Mouse (Mus musculus): ENCODE results near the gene Tcf23. TPM values are rescaled to one million over a fixed set of nuclear protein-coding genes. Genes with fewer than 3 reads are reported as not detected.
A peak's percentile ranks its signal among the peaks of the same experiment; 100 is the strongest.

The Tcf23 gene
- total RNA-seq, 4 experiments from 2014 or later, result 1.0 to 2.5 (median 1.4) TPM

DNA sequence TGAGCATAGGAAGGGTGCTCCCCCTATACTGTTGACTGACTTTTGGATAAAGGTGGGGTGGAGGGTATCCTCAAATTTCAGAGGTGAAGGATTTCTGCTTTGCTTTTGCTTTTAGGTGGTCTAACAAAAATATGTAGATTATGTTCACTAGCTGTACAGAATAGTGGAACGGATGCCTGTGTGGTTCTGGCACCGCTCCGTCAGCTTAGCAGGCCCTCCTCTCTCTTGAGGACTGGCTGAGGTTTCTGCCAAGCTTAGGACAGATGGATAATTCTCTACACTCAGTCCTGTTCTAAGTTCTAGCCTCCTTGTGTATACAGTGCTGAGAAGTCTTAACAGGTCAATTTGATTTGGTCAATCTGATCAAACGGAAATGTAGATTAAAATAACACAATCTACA is 18.0 kb upstream of the Tcf23 start:
- no peak for DNase-seq

DNA sequence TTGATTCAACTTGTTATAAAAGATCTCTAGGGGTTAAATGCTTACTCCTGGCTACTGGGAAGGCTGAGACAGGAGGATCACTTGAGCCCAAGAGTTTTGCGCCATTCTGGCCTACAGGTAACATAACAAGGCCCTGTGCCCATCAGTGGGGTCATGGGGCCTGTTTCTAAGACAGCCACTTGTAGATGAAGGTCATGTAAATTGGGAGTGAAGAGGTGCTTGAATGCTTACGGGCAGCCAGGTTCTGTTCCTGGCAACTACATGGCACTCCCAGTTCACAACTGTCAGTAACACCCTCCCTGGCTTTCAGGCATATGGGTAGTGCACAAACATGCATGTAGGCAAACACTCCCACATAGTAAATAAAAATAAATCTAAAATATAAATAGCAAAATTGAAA is 17.5 kb upstream of the Tcf23 start:
- no peak for DNase-seq

DNA sequence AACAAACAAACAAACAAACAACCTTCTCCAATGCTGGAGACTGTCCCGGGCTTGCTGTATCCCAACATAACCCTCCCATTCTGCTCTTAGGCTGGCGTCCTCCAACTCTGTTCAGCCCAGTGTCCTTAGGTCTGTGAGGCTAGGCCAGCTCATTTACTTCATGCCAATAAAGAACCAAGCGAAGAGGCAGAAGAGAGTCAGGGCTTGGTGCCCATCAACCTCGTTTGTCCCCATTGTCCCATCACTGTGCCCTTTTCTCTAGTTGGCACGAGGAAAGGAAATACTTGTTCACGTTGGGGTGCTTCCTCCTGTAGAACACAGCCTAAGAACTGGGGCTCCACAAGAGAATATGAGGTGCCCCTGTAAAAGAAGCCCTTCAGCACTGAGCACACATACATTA is 16.8 kb upstream of the Tcf23 start:
- no peak for DNase-seq

DNA sequence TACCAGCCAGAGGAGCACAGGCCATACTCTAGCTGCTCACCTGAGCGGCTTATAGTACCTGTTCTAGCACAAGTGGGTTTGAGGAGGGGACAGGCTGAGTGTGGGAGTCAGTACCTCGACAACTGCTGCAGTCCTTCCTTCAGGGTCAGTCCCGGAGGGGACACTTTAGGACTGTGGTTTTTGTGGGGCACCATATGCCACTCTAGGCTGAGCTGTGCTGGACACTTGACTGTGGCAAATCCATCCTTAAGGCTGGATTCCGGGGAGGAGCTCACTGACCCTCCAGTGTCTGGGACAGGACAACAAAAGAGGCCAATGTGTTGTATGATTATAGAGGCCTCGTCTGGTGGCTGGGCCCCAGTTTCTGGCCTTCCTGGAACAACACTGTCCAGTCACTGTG is 15.9 kb upstream of the Tcf23 start:
- no peak for DNase-seq

DNA sequence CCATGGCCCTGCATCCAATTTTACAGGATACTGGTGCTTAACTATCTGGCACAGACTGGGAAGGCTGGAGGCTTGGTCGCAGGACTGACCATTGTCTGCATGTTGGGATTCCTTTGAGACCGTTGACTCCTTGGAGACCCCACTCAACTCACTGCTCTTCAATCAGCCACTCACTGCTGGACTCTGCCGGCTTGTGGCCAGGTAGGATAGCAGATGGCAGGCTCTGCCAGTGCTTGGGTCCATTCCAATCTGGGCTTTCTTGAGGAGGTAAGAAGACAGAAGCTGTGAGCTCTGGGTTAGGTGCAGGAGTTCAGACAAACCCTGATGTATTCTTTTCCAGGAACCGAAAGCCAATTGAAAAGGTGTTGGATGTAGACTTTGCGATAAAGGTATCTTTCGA is 14.4 kb upstream of the Tcf23 start:
- no peak for DNase-seq

DNA sequence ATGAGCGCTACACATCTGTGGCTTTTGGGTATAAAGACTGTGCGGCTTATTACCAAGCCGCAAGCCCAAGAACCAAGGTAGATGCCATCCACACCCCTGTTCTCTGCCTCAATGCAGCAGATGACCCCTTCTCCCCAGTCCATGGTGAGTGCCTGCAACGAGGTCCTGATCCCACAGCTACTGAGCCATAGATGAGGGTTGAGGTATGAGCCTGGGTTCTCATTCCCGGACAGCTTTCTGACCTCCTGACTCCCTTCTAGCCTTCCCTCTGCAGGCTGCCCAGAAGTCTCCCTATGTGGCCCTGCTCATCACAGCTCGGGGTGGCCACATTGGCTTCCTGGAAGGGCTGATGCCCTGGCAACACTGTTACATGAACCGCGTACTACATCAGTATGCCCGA is 13.9 kb upstream of the Tcf23 start:
- DNase-seq, result no peak

- no peak for DNase-seq
Measured at GRCm38 (mm10) chr5:30955751-30956150, 12.7 kb upstream of the Tcf23 start.

GRCm38 (mm10) chr5:30957891-30958290 is 10.6 kb upstream of the Tcf23 start:
- DNase-seq, result no peak

GRCm38 (mm10) chr5:30959198-30959854 is 9.1 kb upstream of the Tcf23 start:
- no peak for DNase-seq

DNA sequence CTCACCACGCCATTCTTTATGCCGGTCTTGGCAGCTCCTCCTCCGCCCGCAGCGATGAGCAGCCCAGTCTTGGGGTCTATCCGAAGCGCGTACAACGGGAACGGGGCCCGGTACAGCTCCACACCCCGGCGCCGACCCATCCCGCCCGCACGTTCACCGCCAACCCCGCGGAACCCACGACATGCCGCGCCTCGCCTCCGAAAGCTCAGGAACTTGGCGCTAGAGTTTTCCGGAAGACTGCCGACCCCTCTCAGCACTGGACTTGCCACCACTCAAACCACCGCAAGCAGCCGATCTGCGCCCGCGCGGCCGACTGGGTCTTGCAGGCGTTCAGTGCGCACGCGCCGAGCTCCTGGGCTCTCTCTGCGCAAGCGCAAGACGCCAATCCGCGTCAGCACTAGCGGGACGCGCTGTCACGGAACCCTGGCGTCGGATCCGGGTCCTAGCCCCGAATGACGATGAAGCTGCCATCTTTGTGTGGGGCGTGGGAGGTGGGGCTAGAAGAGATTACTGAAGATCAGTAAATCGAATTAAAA is 8.4 kb upstream of the Tcf23 start, which contains the start of gene Preb:
TSS of gene Preb (minus strand) at position 396 of the 536 bp plus-strand sequence.
- DNase-seq, result peak; percentile 98

DNA sequence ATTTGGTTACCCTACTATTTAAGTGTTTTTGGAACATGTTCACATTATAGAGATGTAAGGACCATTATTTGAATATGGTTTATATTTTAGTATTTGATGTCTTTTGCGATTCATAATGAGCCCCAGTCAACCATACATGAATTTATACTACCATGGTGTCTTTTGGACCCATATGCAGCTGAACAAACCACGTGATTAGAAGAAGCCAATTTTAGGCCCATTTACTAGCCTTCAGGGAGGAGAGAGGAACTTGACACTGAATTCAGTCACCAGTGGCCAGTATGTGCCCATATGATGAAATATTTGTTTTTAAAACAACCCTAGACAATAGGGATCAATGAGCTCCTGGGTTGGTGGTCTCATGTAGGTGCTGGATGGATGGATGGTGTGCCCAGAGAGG is 7.6 kb upstream of the Tcf23 start:
- no peak for DNase-seq

DNA sequence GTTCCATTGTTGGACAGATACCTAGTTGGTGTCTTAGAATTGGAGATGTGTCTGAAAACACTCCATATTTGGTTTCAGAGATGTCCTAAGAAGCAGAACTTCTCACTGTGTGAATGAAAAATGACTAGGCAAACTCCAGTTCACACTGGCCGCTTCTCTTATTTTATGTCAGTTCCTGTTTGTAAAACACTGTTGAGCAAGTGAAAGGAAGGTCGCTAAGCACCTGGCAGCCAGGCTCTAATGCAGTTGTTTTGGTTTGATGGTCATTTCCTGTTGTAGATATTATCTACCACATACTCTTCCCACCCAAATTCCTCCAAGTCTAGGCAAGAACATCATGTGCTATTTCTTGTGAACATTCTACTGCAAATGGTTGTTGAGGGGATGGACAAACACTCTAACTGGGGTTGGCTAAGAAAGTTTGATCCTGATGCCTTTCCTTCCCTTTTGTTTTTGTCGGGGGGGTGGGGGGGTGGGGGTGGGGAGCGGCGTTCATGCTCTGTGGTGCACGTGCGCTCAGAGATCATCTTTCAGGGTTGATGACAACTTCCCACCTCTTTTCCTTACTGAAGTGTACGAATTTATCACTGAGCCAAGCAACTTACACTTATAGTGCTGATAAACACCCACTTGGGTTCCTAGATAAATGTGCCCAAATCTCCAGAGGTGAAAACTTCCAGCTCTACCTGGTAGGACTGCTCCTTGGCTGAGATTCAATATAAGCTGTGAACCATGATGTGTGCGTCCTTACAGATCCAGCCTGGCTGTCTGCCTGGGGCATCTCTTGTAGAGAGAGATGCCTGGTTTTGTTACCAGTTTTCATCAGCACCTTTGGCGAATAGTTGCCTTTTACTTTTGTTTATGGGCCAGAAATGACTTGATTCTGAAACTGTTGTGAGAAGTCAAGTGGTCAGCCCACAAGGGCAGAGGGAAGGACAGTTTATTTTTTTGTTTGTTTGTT is 6.6 kb upstream of the Tcf23 start:
- DNase-seq, result no peak

- DNase-seq, result no peak
Measured at GRCm38 (mm10) chr5:30963916-30964315, 4.5 kb upstream of the Tcf23 start.

DNA sequence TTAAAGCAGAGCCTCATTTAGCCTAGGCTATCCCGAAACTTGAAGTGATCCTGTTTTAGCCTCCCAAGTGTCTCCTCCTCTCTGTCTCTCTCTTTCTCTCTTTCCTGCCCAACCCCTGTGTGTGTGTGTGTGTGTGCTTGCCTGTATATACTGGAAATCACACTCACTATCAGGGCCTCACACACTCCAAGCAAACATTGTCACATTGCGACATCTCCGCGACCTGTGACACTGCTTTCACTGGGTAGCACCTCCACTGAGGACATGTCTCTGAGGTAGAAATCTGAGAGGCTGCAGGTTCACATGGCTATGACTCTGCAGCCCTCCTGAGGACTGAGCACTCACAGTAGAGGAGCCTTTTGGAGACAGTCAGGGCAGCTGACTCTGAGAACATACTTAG is 2.3 kb upstream of the Tcf23 start:
- DNase-seq, result no peak

DNA sequence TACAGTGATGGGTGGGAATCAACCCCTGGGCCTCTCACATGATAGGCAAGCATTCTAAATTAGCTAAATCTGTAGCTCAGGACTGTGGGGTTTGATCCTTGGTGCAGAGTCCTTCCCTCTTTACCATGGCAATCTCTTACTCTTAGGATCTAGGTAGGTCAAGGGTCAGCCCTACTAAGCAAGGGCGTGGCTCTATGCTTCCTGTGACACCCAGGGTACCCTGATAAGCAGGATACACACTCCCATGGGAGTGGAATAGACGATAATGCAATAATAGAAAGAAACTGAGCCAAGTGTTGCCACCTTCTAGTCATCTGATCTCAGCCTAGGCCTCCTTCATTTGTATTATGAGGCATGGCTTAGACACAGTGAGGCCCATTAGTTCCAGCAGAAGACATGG is 978 bp downstream of the Tcf23 start:
- no peak for DNase-seq

DNA sequence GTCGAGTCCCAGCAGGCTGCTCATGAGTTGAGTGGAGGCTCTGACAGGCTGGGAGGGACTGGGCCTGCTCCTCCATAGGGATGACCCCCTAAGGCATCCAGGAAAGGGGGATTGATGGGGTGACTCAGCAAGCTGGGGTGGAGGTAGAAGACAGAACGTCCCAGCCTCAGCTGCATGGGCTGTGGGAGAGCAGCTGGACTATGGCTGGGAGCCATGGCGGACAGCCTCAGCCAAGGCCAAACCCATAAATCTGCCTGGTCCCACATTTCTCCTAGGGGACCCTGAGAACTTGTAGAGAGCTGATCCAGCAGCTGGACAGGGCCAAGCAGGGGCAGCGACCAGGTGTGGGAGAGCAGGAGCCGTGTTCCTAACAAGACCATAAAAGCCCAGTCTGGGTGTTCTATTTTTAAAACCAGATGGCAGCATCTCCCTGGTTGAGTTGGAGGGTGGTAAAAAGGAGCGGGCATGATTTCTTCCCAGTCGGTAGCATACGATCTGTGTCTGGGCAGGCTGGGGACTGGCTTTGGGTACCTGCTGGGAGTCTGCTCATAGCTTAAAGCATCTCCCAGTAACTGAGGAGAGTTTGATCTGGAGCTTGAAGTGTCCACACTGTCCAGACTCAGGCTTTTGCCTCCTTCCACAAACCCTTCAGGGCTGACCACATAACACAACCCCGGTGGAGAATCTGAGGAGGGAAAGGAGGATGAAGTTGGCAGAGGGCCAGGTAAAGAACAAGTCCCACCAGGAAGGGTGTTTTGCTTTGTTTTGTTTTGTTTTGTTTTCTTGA is 6.6 kb downstream of the Tcf23 start:
- DNase-seq, result peak; percentile 60

GRCm38 (mm10) chr5:30982357-30982756 is 13.9 kb downstream of the Tcf23 start:
- no peak for DNase-seq

GRCm38 (mm10) chr5:30992980-30993676 is 24.7 kb downstream of the Tcf23 start:
- DNase-seq, result no peak

- no peak for DNase-seq
Measured at GRCm38 (mm10) chr5:30994074-30994473, 25.6 kb downstream of the Tcf23 start.

GRCm38 (mm10) chr5:30994910-30995635 is 26.6 kb downstream of the Tcf23 start:
- DNase-seq, result no peak

GRCm38 (mm10) chr5:30998306-30998705 is 29.8 kb downstream of the Tcf23 start:
- no peak for DNase-seq
